Mouse (Mus musculus) stomach, embryonic 15.5 days (tissue): Measurements from ENCODE around the gene AC124108.1. TPM values are rescaled to one million over a fixed set of nuclear protein-coding genes. Genes with fewer than 3 reads are reported as not detected.
A peak's percentile ranks its signal among the peaks of the same experiment; 100 is the strongest.

Experiments used
- ATAC-seq: fragments of 200-750 bp; cut with Nextera tagmentation; 2 replicates; pipeline ENCODE4 v1.8.0; 2017; ENCODE audit warnings: low read depth, moderate number of reproducible peaks, moderate TSS enrichment; ENCODE audit not compliant: insufficient read depth, low FRiP score
- H3K27ac ChIP-seq: fragments of 300-500 bp; sonication (generic); 2 replicates; pipeline ENCODE4 v1.5.1; 2015; ENCODE audit warnings: mild to moderate bottlenecking, inconsistent platforms
- H3K27me3 ChIP-seq: fragments of 300-500 bp; sonication (generic); replicated peaks from 2 replicates; pipeline ENCODE4 v1.6.1; 2015; ENCODE audit warnings: inconsistent platforms
- H3K36me3 ChIP-seq: fragments of 300-500 bp; sonication (generic); 2 replicates; pipeline ENCODE4 v1.6.1; 2015; ENCODE audit warnings: inconsistent platforms
- H3K4me1 ChIP-seq: fragments of 300-500 bp; sonication (generic); 2 replicates; pipeline ENCODE4 v1.6.1; 2015; ENCODE audit warnings: inconsistent platforms
- H3K4me2 ChIP-seq: fragments of 300-500 bp; sonication (generic); 2 replicates; pipeline ENCODE4 v1.6.1; 2015; ENCODE audit warnings: mild to moderate bottlenecking, inconsistent platforms
- H3K4me3 ChIP-seq: fragments of 300-500 bp; sonication (generic); replicated peaks from 2 replicates; pipeline ENCODE4 v1.5.1; 2015; ENCODE audit warnings: inconsistent platforms
- H3K9ac ChIP-seq: fragments of 300-500 bp; sonication (generic); 2 replicates; pipeline ENCODE4 v1.6.1; 2015; ENCODE audit warnings: inconsistent platforms
- H3K9me3 ChIP-seq: fragments of 300-500 bp; sonication (generic); 2 replicates; pipeline ENCODE4 v1.6.1; 2016; ENCODE audit warnings: inconsistent platforms
- WGBS: fragments of 180-500 bp; shearing (Covaris S2); methylation state at CpG from one replicate; pipeline ENCODE4 v1.1.7; 2015; 5-methylcytosine and 5-hydroxymethylcytosine counted together
- polyA plus RNA-seq: library from polyadenylated mRNA; unstranded; fragments of >200 nt; fragmentation: Nextera tagmentation; extraction: Ambion mirVana; gene quantifications from 2 replicates; pipeline ENCODE4 v1.2.1, GENCODE M21; 2015

Gene AC124108.1
- polyA plus RNA-seq, 1 experiment from 2014 or later, result 0.09 TPM

DNA sequence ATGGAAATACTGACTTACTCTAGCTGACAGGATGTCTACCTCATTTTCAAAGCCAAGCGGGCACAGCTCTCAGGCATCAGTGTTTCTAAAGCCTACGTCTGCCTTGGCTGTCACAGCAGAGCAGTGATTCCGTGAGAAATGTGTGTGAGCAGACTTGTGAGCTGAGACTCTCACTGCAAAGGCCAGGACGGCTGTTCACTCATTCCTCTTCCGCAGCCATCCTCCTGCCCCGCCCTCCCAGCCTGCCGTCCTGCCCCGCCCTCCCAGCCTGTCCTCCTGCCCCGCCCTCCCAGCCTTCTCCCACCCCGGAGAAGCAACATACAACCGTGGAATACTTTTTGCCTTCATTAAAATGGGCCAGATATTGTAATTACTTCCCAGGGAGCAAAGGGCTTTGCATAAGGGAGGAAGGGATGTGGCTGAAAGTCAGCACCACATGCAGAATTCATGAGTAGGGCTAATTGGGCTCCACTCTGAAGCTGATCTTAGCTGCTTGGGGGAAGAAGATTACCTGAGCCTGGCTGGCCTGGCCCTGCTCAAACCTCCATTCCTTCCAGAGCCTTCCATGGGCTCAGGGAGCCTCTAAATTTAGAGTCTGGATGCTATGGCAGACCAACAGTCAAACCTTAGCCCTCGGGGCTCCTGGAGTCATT lies 23.0 kb upstream of the AC124108.1 start:
- Histone ChIP-seq H3K9ac (no peak overlapping the region), H3K4me3 (no peak overlapping the region), H3K27ac (no peak overlapping the region), H3K36me3 (no peaks in the 10 kb centered on the region), H3K9me3 (no peaks in the 10 kb centered on the region), H3K4me1 (peaks cover 5% of the 10 kb centered on the region; the same call in 1 of the 2 replicates), H3K4me2 (peak overlapping the region; percentile 45), H3K27me3 (no peaks in the 10 kb centered on the region)
- no peak for ATAC-seq
- 9% methylated on average over 12 of the region's 12 CpGs for WGBS

DNA sequence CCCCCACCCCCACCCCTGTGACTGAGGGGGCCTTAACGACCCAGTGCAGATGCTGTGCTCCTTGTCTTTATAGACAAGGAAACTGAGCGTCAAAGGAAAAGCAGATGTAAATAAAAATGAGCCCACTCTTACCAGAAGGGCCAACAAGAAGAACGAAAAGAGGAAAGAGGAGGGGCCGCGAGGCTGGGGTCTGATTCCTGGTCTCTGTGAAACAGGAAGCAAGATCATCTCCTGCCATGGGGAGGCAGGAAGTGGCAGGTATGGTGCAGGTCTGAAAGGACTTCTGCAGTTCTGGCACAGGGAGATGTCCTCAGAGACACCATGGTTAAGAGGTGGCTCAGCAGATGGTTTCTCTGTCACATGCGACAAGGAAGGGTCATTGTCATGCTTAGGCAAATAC lies 20.6 kb upstream of the AC124108.1 start:
- no peak overlapping the region for H3K27ac ChIP-seq
- H3K4me3 ChIP-seq, result no peak overlapping the region
- H3K9me3 ChIP-seq, result no peaks in the 10 kb centered on the region
- no peak for ATAC-seq
- H3K4me2 ChIP-seq, result no peak overlapping the region
- 42% methylated on average over 6 of the region's 6 CpGs for WGBS
- no peaks in the 10 kb centered on the region for H3K36me3 ChIP-seq
- no peak overlapping the region for H3K9ac ChIP-seq
- peaks cover 5% of the 10 kb centered on the region; the same call in 1 of the 2 replicates for H3K4me1 ChIP-seq
- H3K27me3 ChIP-seq, result no peaks in the 10 kb centered on the region

DNA sequence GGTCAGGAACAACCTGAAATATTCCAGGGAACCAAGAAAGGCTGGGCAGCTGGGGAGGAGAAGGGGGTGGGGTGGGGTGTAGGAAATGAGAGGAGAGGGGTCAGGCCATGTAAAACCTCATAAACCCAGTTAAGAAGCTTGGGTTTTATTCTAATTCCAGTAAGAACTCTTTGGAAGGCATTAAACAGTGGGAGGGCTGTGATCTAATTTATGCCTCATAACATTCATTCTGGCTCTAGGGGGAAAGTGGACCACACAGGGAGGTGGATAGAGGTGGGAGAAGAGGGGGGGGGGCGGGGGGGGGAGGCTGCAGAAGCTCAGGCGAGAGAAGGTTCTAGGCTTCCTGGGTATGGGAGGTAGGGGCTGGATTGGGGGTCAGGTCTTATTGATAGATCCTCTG lies 19.6 kb upstream of the AC124108.1 start:
- H3K27ac ChIP-seq, result no peak overlapping the region
- H3K4me3 ChIP-seq, result no peak overlapping the region
- 33% methylated on average over 1 of the region's 2 CpGs for WGBS
- H3K4me2 ChIP-seq, result no peak overlapping the region
- H3K36me3 ChIP-seq, result no peaks in the 10 kb centered on the region
- no peaks in the 10 kb centered on the region for H3K27me3 ChIP-seq
- no peak overlapping the region for H3K9ac ChIP-seq
- H3K4me1 ChIP-seq, result peaks cover 5% of the 10 kb centered on the region; the same call in 1 of the 2 replicates
- no peak for ATAC-seq
- H3K9me3 ChIP-seq, result no peaks in the 10 kb centered on the region

DNA sequence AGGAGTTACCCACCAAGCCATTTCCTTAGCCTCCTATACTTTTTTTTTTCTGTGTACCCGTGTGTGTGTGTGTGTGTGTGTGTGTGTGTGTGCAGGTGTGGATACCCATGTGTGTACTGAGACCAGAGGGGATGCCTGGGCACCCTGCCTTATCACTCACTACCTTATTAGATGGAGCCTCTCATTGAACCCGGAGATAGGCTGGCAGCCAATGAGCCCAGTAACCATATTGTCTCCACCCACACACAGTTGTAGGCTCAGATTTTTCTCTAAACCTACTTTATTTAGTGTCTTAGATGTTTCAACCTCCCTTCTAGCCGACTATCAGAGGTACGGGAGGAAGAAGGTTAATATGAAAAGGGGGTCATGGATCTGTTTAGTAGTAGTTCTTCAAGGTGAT lies 5.0 kb upstream of the AC124108.1 start:
- H3K4me2 ChIP-seq, result no peak overlapping the region
- H3K27ac ChIP-seq, result no peak overlapping the region
- no peaks in the 10 kb centered on the region for H3K36me3 ChIP-seq
- H3K4me1 ChIP-seq, result peaks cover 13% of the 10 kb centered on the region
- ATAC-seq, result no peak
- no peaks in the 10 kb centered on the region for H3K9me3 ChIP-seq
- whole genome bisulfite sequencing, result 77% methylated on average over 4 of the region's 4 CpGs
- peaks cover 42% of the 10 kb centered on the region for H3K27me3 ChIP-seq
- H3K4me3 ChIP-seq, result no peak overlapping the region
- no peak overlapping the region for H3K9ac ChIP-seq

DNA sequence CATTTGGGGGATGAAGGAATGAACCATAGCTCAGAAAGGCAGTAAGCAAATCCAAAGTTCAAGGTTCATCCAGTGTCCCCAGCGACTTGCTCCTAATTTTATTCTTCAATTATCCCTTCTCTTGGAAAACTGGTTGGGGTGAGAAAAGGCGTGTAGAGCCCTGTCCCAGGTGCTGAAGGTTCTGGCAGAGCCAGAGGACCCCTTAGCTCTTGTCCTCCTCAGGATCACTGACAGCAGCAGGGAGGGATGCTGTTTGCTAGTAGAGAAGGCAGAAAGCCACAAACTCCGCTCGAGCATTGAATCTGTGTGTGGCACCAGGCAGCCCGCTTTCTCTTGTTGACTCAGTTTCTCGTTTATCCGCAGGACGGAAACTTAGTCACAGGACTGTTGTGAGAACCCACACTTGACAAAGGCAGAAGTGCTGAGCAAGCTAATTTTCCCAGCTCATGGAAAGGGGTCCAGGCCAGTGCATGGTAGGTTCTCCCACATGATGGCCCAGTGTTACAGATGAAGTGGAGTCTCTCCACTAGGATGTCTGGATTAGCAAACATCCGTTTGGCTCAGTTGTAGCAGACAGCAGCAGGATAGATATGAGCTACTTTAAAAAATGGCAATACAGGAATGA lies 2.7 kb upstream of the AC124108.1 start:
- Histone ChIP-seq H3K27ac (no peak overlapping the region), H3K27me3 (peaks cover 57% of the 10 kb centered on the region), H3K9me3 (no peaks in the 10 kb centered on the region), H3K4me2 (no peak overlapping the region), H3K4me1 (peaks cover 17% of the 10 kb centered on the region), H3K9ac (no peak overlapping the region), H3K4me3 (no peak overlapping the region), H3K36me3 (no peaks in the 10 kb centered on the region)
- 33% methylated on average over 9 of the region's 9 CpGs for WGBS
- ATAC-seq, result no peak

DNA sequence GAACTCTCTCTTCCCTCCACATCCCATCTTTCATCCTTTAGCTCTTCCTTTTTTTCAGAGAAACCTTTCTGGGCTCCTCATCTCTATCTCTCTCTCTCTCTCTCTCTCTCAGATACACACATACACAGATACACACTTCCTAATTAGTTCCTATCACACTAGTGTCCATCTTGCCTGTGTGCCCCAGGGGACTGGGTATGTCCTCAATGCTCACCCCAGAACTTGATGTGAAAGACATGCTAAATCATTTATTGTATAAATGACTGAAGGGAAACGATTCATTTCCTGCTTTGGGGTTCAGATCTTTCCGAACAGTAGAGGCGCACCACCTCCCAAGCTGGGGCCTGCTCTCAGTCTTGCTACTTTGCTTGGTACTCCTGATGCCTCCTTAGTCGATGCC lies 2.0 kb upstream of the AC124108.1 start:
- peaks cover 63% of the 10 kb centered on the region for H3K27me3 ChIP-seq
- peaks cover 17% of the 10 kb centered on the region for H3K4me1 ChIP-seq
- no peak overlapping the region for H3K9ac ChIP-seq
- no peak overlapping the region for H3K27ac ChIP-seq
- H3K9me3 ChIP-seq, result no peaks in the 10 kb centered on the region
- H3K4me2 ChIP-seq, result no peak overlapping the region
- ATAC-seq, result no peak
- WGBS, result 44% methylated on average over 4 of the region's 4 CpGs
- H3K36me3 ChIP-seq, result no peaks in the 10 kb centered on the region
- no peak overlapping the region for H3K4me3 ChIP-seq

DNA sequence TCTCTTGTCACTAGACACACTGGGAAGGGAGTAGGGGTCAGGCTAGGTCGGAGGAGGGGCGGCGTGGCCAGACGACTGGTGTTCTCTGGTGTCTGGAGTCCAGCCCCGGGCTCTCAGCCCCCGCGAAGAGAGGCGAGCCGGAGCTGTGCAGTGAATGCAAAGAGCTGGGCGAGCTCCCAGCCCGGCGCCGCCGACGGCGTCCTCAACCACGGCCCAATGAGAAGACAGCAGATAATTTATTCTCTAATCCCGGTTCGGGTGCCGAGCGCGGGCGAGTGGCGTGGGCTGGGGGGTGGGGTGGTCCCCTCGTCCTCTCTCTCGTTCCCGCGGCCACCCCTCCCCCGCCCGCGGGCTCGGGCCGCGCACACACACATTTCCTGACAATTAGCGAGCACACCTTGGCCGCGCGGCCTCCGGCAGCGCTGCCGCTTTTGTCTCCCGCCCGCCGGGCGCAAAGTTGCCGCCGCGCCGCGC lies 1.2 kb upstream of the AC124108.1 start:
- 0 out of 2 replicates have a peak, but pooled peaks have one; percentile 47 for ATAC-seq
- WGBS, result under 1% methylated on average over 49 of the region's 50 CpGs
- H3K4me1 ChIP-seq, result peaks cover 17% of the 10 kb centered on the region
- no peaks in the 10 kb centered on the region for H3K9me3 ChIP-seq
- H3K36me3 ChIP-seq, result no peaks in the 10 kb centered on the region
- H3K27me3 ChIP-seq, result peaks cover 63% of the 10 kb centered on the region
- H3K4me3 ChIP-seq, result peak overlapping the region; percentile 51
- H3K9ac ChIP-seq, result 0 out of 2 replicates have a peak overlapping the region, but pooled peaks have one; percentile 1
- no peak overlapping the region for H3K27ac ChIP-seq
- peak overlapping the region; percentile 94 for H3K4me2 ChIP-seq

DNA sequence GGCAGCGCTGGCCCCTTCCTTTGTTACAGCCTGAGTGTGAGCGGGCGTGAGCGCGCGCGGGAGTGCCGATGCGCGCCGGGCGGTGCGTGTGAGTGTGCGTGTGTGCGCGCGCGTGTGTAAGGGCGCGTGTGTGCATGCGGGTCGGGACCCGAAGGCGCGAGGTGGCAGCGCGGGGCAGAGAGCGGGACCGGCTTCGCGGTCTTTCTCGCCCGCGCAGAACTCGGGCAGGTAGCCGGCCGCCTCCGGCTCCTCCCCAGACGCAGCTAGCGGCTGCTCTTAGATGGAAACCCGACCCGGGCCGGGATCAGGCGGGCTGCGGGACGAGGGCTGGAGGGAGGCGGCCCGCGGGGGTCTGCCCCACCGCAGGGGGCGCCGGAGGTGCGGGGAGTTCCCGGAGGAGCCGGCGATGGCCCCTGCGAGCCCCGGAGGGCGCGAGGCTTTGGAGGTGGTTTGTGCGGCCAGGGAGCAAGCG lies 600 bp upstream of the AC124108.1 start:
- no peak for ATAC-seq
- Histone ChIP-seq H3K36me3 (no peaks in the 10 kb centered on the region), H3K4me1 (peaks cover 21% of the 10 kb centered on the region), H3K27me3 (peaks cover 63% of the 10 kb centered on the region), H3K4me3 (peak overlapping the region; percentile 51), H3K9me3 (no peaks in the 10 kb centered on the region), H3K4me2 (peak overlapping the region; percentile 94), H3K9ac (peak overlapping the region; percentile 24; the same call in 1 of the 2 replicates), H3K27ac (no peak overlapping the region)
- under 1% methylated on average over 49 of the region's 62 CpGs for WGBS

DNA sequence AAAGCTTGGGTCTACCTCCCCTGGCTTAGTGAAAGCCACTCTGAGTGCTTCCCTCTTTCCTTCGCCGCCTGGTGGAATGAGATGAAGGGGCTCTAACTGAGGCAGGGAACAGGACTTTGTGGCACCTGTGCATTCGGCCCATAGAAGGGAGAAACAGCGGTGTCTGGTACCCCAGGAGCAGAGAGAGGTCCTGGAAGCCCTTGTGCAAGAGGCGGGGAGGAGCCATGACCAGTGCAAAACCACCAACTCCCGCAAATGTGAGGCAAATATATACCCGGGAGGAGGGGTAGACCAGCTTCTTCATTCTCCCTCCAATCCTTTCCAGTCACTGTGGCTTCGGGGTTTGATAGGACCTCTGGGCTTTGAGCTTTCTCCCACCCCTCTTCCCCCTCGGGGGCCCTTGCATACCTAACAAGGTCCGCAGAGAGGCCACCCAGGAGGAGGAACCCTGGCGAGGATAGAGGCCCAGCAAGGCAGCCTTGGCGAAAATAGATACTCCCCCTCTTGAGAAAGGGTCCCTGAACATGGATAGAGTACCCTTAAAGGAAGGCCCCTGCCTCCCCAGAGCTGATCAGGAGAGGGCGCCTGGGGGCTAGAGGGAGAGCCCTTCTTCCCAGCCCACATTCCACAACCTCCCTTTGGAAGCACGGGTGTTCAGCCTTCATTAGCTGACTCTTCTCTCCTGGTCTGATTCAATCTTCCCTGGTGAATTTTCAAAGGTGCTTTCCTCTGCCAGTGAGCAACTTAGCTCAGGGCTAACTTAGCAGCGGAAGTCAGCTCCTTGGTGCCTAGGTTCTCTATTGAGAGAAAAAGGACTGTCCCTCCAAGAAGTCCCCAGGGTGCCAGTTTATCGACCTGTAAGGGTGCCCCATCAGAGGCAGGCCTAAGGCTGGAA lies 776 bp downstream of the AC124108.1 start:
- Histone ChIP-seq H3K9ac (no peak overlapping the region), H3K4me3 (peak overlapping the region; percentile 51; the same call in 1 of the 2 replicates), H3K9me3 (no peaks in the 10 kb centered on the region), H3K36me3 (no peaks in the 10 kb centered on the region), H3K27ac (no peak overlapping the region), H3K4me1 (peaks cover 25% of the 10 kb centered on the region), H3K4me2 (peak overlapping the region; percentile 94), H3K27me3 (peaks cover 63% of the 10 kb centered on the region)
- WGBS, result 10% methylated on average over 16 of the region's 16 CpGs
- ATAC-seq, result no peak

DNA sequence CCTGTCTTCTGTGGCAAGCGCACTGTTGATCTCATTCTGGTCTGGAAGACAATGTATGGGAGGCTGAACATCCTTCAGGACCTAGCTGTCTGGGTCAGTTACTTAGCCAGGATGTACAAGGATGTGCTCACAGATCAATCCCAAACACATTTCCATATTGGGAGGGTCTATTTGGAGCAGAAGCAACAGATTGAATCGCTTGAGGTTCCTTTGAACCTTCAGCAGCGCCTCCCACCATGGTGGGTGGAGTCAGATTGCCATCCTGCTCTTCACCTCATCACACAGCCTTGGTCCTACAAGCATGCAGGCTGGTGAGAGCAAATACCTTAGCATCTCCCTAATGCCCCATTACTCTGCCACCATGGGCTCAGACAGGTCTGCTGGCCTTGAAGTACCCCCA lies 2.5 kb downstream of the AC124108.1 start:
- Histone ChIP-seq H3K27me3 (peaks cover 63% of the 10 kb centered on the region), H3K27ac (no peak overlapping the region), H3K4me2 (no peak overlapping the region), H3K9me3 (no peaks in the 10 kb centered on the region), H3K36me3 (no peaks in the 10 kb centered on the region), H3K4me3 (no peak overlapping the region), H3K9ac (no peak overlapping the region), H3K4me1 (peaks cover 25% of the 10 kb centered on the region)
- no peak for ATAC-seq
- 71% methylated on average over 3 of the region's 3 CpGs for WGBS

DNA sequence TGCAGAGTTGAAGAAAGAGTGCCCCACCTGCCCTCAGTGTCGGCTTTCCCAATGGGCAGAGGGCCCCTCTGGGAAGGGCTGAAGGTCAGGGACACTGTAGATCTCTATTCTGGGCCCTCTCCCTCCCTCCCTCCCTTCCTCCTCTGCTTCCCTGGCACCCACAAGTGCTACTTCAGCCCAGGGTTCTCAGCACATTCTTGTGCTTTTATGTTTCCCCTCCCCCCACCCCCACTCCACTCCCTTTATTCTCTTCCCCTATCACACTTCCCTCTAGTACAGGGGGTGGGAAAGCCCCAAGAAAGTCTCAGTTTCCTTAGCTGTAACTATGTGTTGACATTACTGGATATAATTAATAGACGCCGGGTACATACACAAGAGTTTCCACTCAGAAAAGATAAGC lies 3.4 kb downstream of the AC124108.1 start:
- Histone ChIP-seq H3K9me3 (no peaks in the 10 kb centered on the region), H3K27ac (no peak overlapping the region), H3K4me2 (no peak overlapping the region), H3K4me1 (peaks cover 25% of the 10 kb centered on the region), H3K27me3 (peaks cover 58% of the 10 kb centered on the region), H3K36me3 (no peaks in the 10 kb centered on the region), H3K4me3 (no peak overlapping the region), H3K9ac (no peak overlapping the region)
- 47% methylated on average over 3 of the region's 3 CpGs for WGBS
- no peak for ATAC-seq
